15 mouse cellular contexts compared by ENCODE assay signal in the genomic region with DNA sequence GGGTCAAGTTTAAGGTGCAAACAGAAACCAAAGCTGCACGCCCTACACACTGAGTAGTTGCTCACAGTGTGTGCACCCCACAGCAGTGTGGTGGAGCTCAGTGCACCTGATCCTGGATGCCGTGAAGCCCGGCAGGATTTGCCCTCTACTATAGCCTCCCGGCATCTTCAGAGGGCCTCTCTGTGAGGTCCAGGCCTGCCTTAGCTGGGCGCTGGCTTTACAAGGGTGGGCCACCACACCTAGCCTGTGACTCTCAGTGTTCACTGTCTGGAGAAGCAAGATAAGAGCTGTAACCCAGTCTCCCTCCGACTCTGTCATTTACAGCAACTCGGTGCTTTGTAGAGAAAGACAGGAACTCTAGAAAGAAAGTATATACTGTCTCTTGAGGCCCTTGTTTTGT. TPM values are rescaled to one million over a fixed set of nuclear protein-coding genes. Genes with fewer than 3 reads are reported as not detected.
A peak's percentile ranks its signal among the peaks of the same experiment; 100 is the strongest.
DNase-seq lines count a peak whose midpoint lies in the region; ATAC-seq and TF ChIP-seq lines count a peak whose summit lies in the region.
"Had no signal": no experiment of that assay in that cellular context is flagged by ENCODE, and none has a peak within 500 bp of the region (broad histone marks: within the 10 kb centered on the region; RNA-seq: fewer than 3 reads in every experiment).

No protein-coding gene starts in this region.

- no peaks in the 10 kb centered on the region for H3K27me3 ChIP-seq in heart, embryonic 12.5 days (replicated peaks)
- no peaks in the 10 kb centered on the region for H3K27me3 ChIP-seq in limb, embryonic 12.5 days
- no peaks in the 10 kb centered on the region for H3K27me3 ChIP-seq in spleen, adult 2 months (ENCODE audit: control insufficient read depth, insufficient read depth, low read length)
- H3K27me3 ChIP-seq in midbrain, embryonic 14.5 days (ENCODE audit: control insufficient read depth, insufficient read depth, low read length), result no peaks in the 10 kb centered on the region
- H3K27me3 ChIP-seq: limb, embryonic 13.5 days; midbrain, embryonic 15.5 days; Patski had no signal

- intact Hi-C loops in left cerebral cortex, postnatal 36 days (cut with DNase I), result loop anchor here (10.0 kb wide), 1 partner anchor 284 kb away; a partner anchor contains a TSS

- peaks cover 43% of the 10 kb centered on the region for H3K36me3 ChIP-seq in heart, embryonic 12.5 days
- H3K36me3 ChIP-seq in limb, embryonic 12.5 days, result peaks cover 53% of the 10 kb centered on the region
- peaks cover 12% of the 10 kb centered on the region for H3K36me3 ChIP-seq in spleen, adult 2 months (ENCODE audit: control insufficient read depth, insufficient read depth, low read length)
- H3K36me3 ChIP-seq in midbrain, embryonic 14.5 days (ENCODE audit: control insufficient read depth, insufficient read depth, low read length), result peaks cover 21% of the 10 kb centered on the region

- no peak for TF ChIP-seq CTCF in bone marrow, adult 2 months (IDR thresholded peaks at IDR 0.05; ENCODE audit: control insufficient read depth, insufficient read depth, low read length)
- no peak for TF ChIP-seq CTCF in spleen, adult 2 months (IDR thresholded peaks at IDR 0.05; ENCODE audit: extremely low read depth, insufficient read depth, insufficient read length, insufficient replicate concordance)

- 37% methylated on average over 7 of the region's 7 CpGs for WGBS in heart, embryonic 12.5 days
- WGBS in bone marrow, adult 2 months, result 62% methylated on average over 7 of the region's 7 CpGs
- WGBS in limb, embryonic 12.5 days, result 83% methylated on average over 7 of the region's 7 CpGs
- WGBS in spleen, adult 2 months, result 83% methylated on average over 7 of the region's 7 CpGs
- 89% methylated on average over 7 of the region's 7 CpGs for WGBS in midbrain, embryonic 14.5 days

- no peaks in the 10 kb centered on the region for H3K9me3 ChIP-seq in heart, embryonic 12.5 days (replicated peaks)
- H3K9me3 ChIP-seq in limb, embryonic 12.5 days, result no peaks in the 10 kb centered on the region
- no peaks in the 10 kb centered on the region for H3K9me3 ChIP-seq in midbrain, embryonic 14.5 days (ENCODE audit: control insufficient read depth, low read length)
- H3K9me3 ChIP-seq: limb, embryonic 13.5 days; midbrain, embryonic 15.5 days had no signal

- H3K4me2 ChIP-seq in heart, embryonic 12.5 days, result peak overlapping the region; percentile 87
- no peak overlapping the region for H3K4me2 ChIP-seq in limb, embryonic 12.5 days
- no peak overlapping the region for H3K4me2 ChIP-seq in midbrain, embryonic 14.5 days (ENCODE audit: low read length)
- H3K4me2 ChIP-seq: limb, embryonic 13.5 days; midbrain, embryonic 15.5 days had no signal

- peak overlapping the region; percentile 76 for H3K27ac ChIP-seq in heart, embryonic 12.5 days (ENCODE audit: poor library complexity, severe bottlenecking)
- H3K27ac ChIP-seq in bone marrow, adult 2 months (ENCODE audit: control insufficient read depth, insufficient read depth, low read depth, low read length, poor library complexity), result peak overlapping the region; percentile 92
- H3K27ac ChIP-seq in limb, embryonic 12.5 days, result 0 out of 2 replicates have a peak overlapping the region, but pooled peaks have one; percentile 41
- peak overlapping the region; percentile 1; the same call in 1 of the 2 replicates for H3K27ac ChIP-seq in spleen, adult 2 months (ENCODE audit: insufficient read depth, low read length)
- H3K27ac ChIP-seq in midbrain, embryonic 14.5 days (replicated peaks; ENCODE audit: low read depth, low read length), result no peak overlapping the region
- H3K27ac ChIP-seq: limb, embryonic 13.5 days; midbrain, embryonic 15.5 days had no signal

- peak overlapping the region; percentile 44; the same call in 1 of the 2 replicates for H3K9ac ChIP-seq in heart, embryonic 12.5 days
- no peak overlapping the region for H3K9ac ChIP-seq in limb, embryonic 12.5 days (replicated peaks)
- no peak overlapping the region for H3K9ac ChIP-seq in midbrain, embryonic 14.5 days (replicated peaks; ENCODE audit: low read length)
- H3K9ac ChIP-seq: limb, embryonic 13.5 days; midbrain, embryonic 15.5 days had no signal

- DNase-seq in heart, adult 18-20 months, result no peak
- no peak for DNase-seq in spleen, adult 2 months (ENCODE audit: low read depth in 1 of 2, low spot score in 2 of 2)
- DNase-seq in left cerebral cortex, postnatal 36 days (ENCODE audit: low spot score in 2 of 2), result no peak
- DNase-seq in midbrain, embryonic 14.5 days, result no peak
- DNase-seq in cerebellum, adult 9-10 months, result no peak
- DNase-seq: cerebellum, postnatal 10 days; gastrocnemius, postnatal 10 days; thymus, postnatal 25 days had no signal

- TF ChIP-seq POLR2A in bone marrow, adult 2 months (IDR thresholded peaks at IDR 0.05; ENCODE audit: borderline replicate concordance, control insufficient read depth, low read depth, low read length), result peak; percentile 60; the same call in 1 of the 2 replicates
- no peak for TF ChIP-seq POLR2A in spleen, adult 2 months (IDR thresholded peaks at IDR 0.05; ENCODE audit: low read depth, low read length)

- H3K4me3 ChIP-seq in heart, embryonic 12.5 days, result peak overlapping the region; percentile 9; the same call in 1 of the 2 replicates
- H3K4me3 ChIP-seq in bone marrow, adult 2 months (replicated peaks; ENCODE audit: control insufficient read depth, low read depth, low read length), result peak overlapping the region; percentile 54
- no peak overlapping the region for H3K4me3 ChIP-seq in limb, embryonic 12.5 days (replicated peaks)
- no peak overlapping the region for H3K4me3 ChIP-seq in spleen, adult 2 months (ENCODE audit: extremely low read depth, insufficient read depth, insufficient read length)
- no peak overlapping the region for H3K4me3 ChIP-seq in midbrain, embryonic 14.5 days (replicated peaks; ENCODE audit: low read depth, low read length)
- H3K4me3 ChIP-seq: limb, embryonic 13.5 days; midbrain, embryonic 15.5 days had no signal

- H3K4me1 ChIP-seq in heart, embryonic 12.5 days (replicated peaks), result peaks cover 45% of the 10 kb centered on the region
- peaks cover 1% of the 10 kb centered on the region; the same call in 1 of the 2 replicates for H3K4me1 ChIP-seq in bone marrow, adult 2 months (ENCODE audit: control insufficient read depth, insufficient read depth, low read length)
- H3K4me1 ChIP-seq in limb, embryonic 12.5 days (replicated peaks), result peaks cover 40% of the 10 kb centered on the region
- H3K4me1 ChIP-seq in spleen, adult 2 months (ENCODE audit: control insufficient read depth, insufficient read depth, insufficient read length), result no peaks in the 10 kb centered on the region; the same call in 1 of the 2 replicates
- peaks cover 6% of the 10 kb centered on the region for H3K4me1 ChIP-seq in midbrain, embryonic 14.5 days (ENCODE audit: control insufficient read depth, insufficient read depth, low read length)

- peak; percentile 89 for ATAC-seq in heart, embryonic 12.5 days (ENCODE audit: insufficient number of reproducible peaks, low FRiP score)
- ATAC-seq in limb, embryonic 12.5 days (ENCODE audit: insufficient number of reproducible peaks, insufficient read depth, low FRiP score, low TSS enrichment, low read depth), result no peak
- ATAC-seq in midbrain, embryonic 14.5 days (ENCODE audit: low FRiP score, low TSS enrichment), result no peak
- ATAC-seq: hindbrain, embryonic 16.5 days; midbrain, embryonic 15.5 days; Patski had no signal

RNA-seq across cellular contexts. Expression of a gene that starts 6.4 kb away (rescaled TPM):
- polyA plus RNA-seq in heart, embryonic 12.5 days (2016; fragmentation: Nextera tagmentation; extraction: Ambion mirVana), result 203 and 206 TPM in 2 replicates
- 100 to 1,000 TPM in 1 of 2 experiments, 10 to 100 TPM in 1; 83.8 to 111 TPM for total RNA-seq in heart, adult 18-20 months (2021)
- 274 and 493 TPM in 2 replicates for polyA plus RNA-seq in bone marrow, adult 2 months (2011; ENCODE audit: insufficient read depth, insufficient read length, low replicate concordance, missing spikeins)
- polyA plus RNA-seq in limb, embryonic 12.5 days (2016; fragmentation: Nextera tagmentation; extraction: Ambion mirVana), result 171 and 180 TPM in 2 replicates
- 102 and 109 TPM in 2 replicates for polyA plus RNA-seq in spleen, adult 2 months (2012; rRNA removed)
- 10 to 100 TPM; 41.1 to 51.5 TPM for total RNA-seq in left cerebral cortex, postnatal 36 days (2021)
- 171 and 175 TPM in 2 replicates for polyA plus RNA-seq in midbrain, embryonic 14.5 days (2014; fragmentation: Nextera tagmentation; extraction: Ambion mirVana)

RNA-seq across cellular contexts. Expression of a gene that starts 29.3 kb away (rescaled TPM):
- polyA plus RNA-seq in heart, embryonic 12.5 days (2016; fragmentation: Nextera tagmentation; extraction: Ambion mirVana), result 0.19 and 0.32 TPM in 2 replicates
- 1 to 10 TPM; 7.9 to 8.3 TPM for total RNA-seq in heart, adult 18-20 months (2021)
- polyA plus RNA-seq in bone marrow, adult 2 months (2011; ENCODE audit: insufficient read depth, insufficient read length, low replicate concordance, missing spikeins), result 9.0 and 11.1 TPM in 2 replicates
- 0.54 and 0.61 TPM in 2 replicates for polyA plus RNA-seq in limb, embryonic 12.5 days (2016; fragmentation: Nextera tagmentation; extraction: Ambion mirVana)
- 5.4 and 6.3 TPM in 2 replicates for polyA plus RNA-seq in spleen, adult 2 months (2012; rRNA removed)
- total RNA-seq in left cerebral cortex, postnatal 36 days (2021), result 1 to 10 TPM; 1.0 to 2.1 TPM
- 0.04 TPM in 1 of 2 replicates, not detected in the other for polyA plus RNA-seq in midbrain, embryonic 14.5 days (2014; fragmentation: Nextera tagmentation; extraction: Ambion mirVana)

Comparison
In these comparisons a context has a peak if more than half of its experiments do, and no peak if none do; other contexts are left out.
1. H3K4me3 ChIP-seq: peak in heart, embryonic 12.5 days (single experiment) and bone marrow, adult 2 months (single experiment); none in limb, embryonic 12.5 days (single experiment), spleen, adult 2 months (single experiment) and midbrain, embryonic 14.5 days (single experiment).